Mouse (Mus musculus) ES-E14 (cell line): ENCODE measurements around the gene Retreg3. TPM values are rescaled to one million over a fixed set of nuclear protein-coding genes. Genes with fewer than 3 reads are reported as not detected.
A peak's percentile ranks its signal among the peaks of the same experiment; 100 is the strongest.

Experiments
- DNase-seq: peaks from one replicate; pipeline ENCODE4 v3.0.0-alpha.2; 2013; ENCODE audit warnings: low read depth, low spot score
- H3K27ac ChIP-seq: 2 replicates; pipeline ENCODE4 v1.5.1; 2012; ENCODE audit warnings: low read depth, mild to moderate bottlenecking, low read length, moderate library complexity, mixed read lengths; ENCODE audit not compliant: poor library complexity, insufficient read depth, severe bottlenecking
- H3K36me3 ChIP-seq: 2 replicates; pipeline ENCODE4 v1.6.1; 2012; ENCODE audit warnings: mild to moderate bottlenecking, low read length, moderate library complexity, mixed read lengths; ENCODE audit not compliant: control insufficient read depth, poor library complexity, insufficient read depth, severe bottlenecking
- H3K4me1 ChIP-seq, 2 experiments: fragments of 150-350 bp in 1 of 2; sonication (generic) in 1 of 2; 2 replicates each; pipeline ENCODE4 v1.6.1; 2012; ENCODE audit warnings: low read length in 2 of 2, mild to moderate bottlenecking in 1 of 2, mixed read lengths in 1 of 2; ENCODE audit not compliant: control insufficient read depth in 2 of 2, insufficient read depth in 2 of 2, poor library complexity in 1 of 2
- H3K4me3 ChIP-seq, 2 experiments: fragments of 150-350 bp in 1 of 2; sonication (generic) in 1 of 2; 2 replicates each; pipeline ENCODE4 v1.5.1; 2012; ENCODE audit warnings: low read length in 2 of 2, low read depth in 1 of 2, mild to moderate bottlenecking in 1 of 2, mixed read lengths in 1 of 2; ENCODE audit not compliant: insufficient read depth in 1 of 2, poor library complexity in 1 of 2, severe bottlenecking in 1 of 2
- H3K9ac ChIP-seq: 2 replicates; pipeline ENCODE4 v1.6.1; 2012; ENCODE audit warnings: low read depth, mild to moderate bottlenecking, low read length, mixed read lengths; ENCODE audit not compliant: poor library complexity, insufficient read depth, severe bottlenecking
- H3K9me3 ChIP-seq: fragments of 150-350 bp; sonication (generic); 2 replicates; pipeline ENCODE4 v1.6.1; 2012; ENCODE audit warnings: low read depth, mild to moderate bottlenecking, low read length; ENCODE audit not compliant: control insufficient read depth, insufficient read depth
- CHD2 ChIP-seq: IDR thresholded peaks from 2 replicates; pipeline ENCODE4 v1.6.1; 2014; ENCODE audit warnings: mild to moderate bottlenecking, low read depth, low read length, inconsistent platforms
- HCFC1 ChIP-seq: IDR thresholded peaks from 2 replicates; pipeline ENCODE4 v1.6.1; 2012; ENCODE audit warnings: low read length, inconsistent platforms, borderline replicate concordance; ENCODE audit not compliant: insufficient read depth
- MAFK ChIP-seq: IDR thresholded peaks from 2 replicates; pipeline ENCODE4 v1.6.1; 2014; ENCODE audit warnings: mild to moderate bottlenecking, low read depth, low read length, inconsistent platforms; ENCODE audit not compliant: insufficient read depth
- ZC3H11A ChIP-seq: IDR thresholded peaks from 2 replicates; pipeline ENCODE4 v1.6.1; 2012; ENCODE audit warnings: low read depth, mild to moderate bottlenecking, inconsistent platforms, low read length, borderline replicate concordance
- ZNF384 ChIP-seq: IDR thresholded peaks from 2 replicates; pipeline ENCODE4 v1.6.1; 2012; ENCODE audit warnings: low read depth, low read length, inconsistent platforms
- in situ Hi-C, 2 experiments: fragments of 600-800 bp; cut with MboI; formaldehyde crosslinking; loops; one replicate each; pipeline ENCODE4 v1.15.1; 2025; ENCODE audit warnings: low sequenced_read_pairs in 2 of 2, inconsistent platforms in 1 of 2; ENCODE audit not compliant: unreplicated experiment in 2 of 2
- total RNA-seq: library from RNA; depleted of rRNA; stranded (reverse); fragments of 300-350 nt; gene quantifications from 2 replicates; pipeline ENCODE4 v1.2.3, GENCODE M21; 2012

Gene Retreg3
- total RNA-seq, 1 experiment, result 60.4 TPM

- Histone ChIP-seq H3K9me3 (no peaks in the 10 kb centered on the region), H3K4me3 (peak within 1 kb of the TSS; percentile 52 to 60), H3K36me3 (no peaks in the 10 kb centered on the region), H3K27ac (no peak within 1 kb of the TSS), H3K9ac (peak within 1 kb of the TSS; percentile 45), H3K4me1 (peaks cover 0 to 6% of the 10 kb centered on the region in 2 experiments; a peak in 1 of 4 replicates)
- no peak for DNase-seq
- no peak for TF ChIP-seq CHD2
- no peak for TF ChIP-seq ZNF384
- no peak for TF ChIP-seq ZC3H11A
- no peak for TF ChIP-seq HCFC1
- no peak for TF ChIP-seq MAFK
- in situ Hi-C loops, result no loop called here
Measured at GRCm38 (mm10) chr11:101155728-101156371, 36.2 kb upstream of the Retreg3 start, which contains the start of gene Tubg2. Gene Tubg2 (plus strand): TSS chr11:101155907.

GRCm38 (mm10) chr11:101155151-101155550 is 35.5 kb upstream of the Retreg3 start:
- TF ChIP-seq HCFC1 (no peak), CHD2 (no peak), ZNF384 (no peak), MAFK (no peak), ZC3H11A (no peak)
- in situ Hi-C loops, result no loop called here
- Histone ChIP-seq H3K9ac (no peak overlapping the region), H3K9me3 (no peaks in the 10 kb centered on the region), H3K27ac (no peak overlapping the region), H3K4me1 (peaks cover 0 to 6% of the 10 kb centered on the region in 2 experiments; a peak in 1 of 4 replicates), H3K36me3 (no peaks in the 10 kb centered on the region), H3K4me3 (peak overlapping the region in 1 of 2 experiments; percentile 52; a peak in 2 of 4 replicates)
- no peak for DNase-seq

DNA sequence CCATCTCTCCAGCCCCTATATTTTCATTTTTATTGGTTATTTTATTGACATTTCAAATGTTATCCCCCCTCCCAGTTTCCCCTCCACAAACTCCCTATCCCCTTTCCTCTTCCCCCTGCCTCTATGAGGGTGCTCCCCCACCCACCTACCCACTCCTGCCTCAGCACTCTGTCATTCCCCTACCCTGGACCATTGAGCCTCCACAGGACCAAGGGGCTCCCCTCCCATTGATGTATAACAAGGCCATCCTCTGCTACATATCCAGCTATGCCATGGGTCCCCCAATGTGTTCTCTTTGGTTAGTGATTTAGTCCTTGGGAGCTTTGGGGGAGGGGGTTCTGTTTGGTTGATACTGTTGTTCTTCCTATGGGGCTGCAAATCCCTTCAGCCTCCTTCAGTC is 35.0 kb upstream of the Retreg3 start:
- Histone ChIP-seq H3K9me3 (no peaks in the 10 kb centered on the region), H3K9ac (no peak overlapping the region), H3K27ac (no peak overlapping the region), H3K4me1 (peaks cover 0 to 6% of the 10 kb centered on the region in 2 experiments; a peak in 1 of 4 replicates), H3K4me3 (no peak overlapping the region), H3K36me3 (no peaks in the 10 kb centered on the region)
- no peak for DNase-seq
- TF ChIP-seq MAFK, result no peak
- TF ChIP-seq HCFC1, result no peak
- TF ChIP-seq CHD2, result no peak
- no peak for TF ChIP-seq ZNF384
- TF ChIP-seq ZC3H11A, result no peak
- in situ Hi-C loops, result no loop called here

GRCm38 (mm10) chr11:101152825-101153224 is 33.1 kb upstream of the Retreg3 start:
- Histone ChIP-seq H3K36me3 (no peaks in the 10 kb centered on the region), H3K9ac (no peak overlapping the region), H3K27ac (no peak overlapping the region), H3K9me3 (no peaks in the 10 kb centered on the region), H3K4me1 (peaks cover 1 to 10% of the 10 kb centered on the region in 2 experiments; a peak in 2 of 4 replicates), H3K4me3 (no peak overlapping the region)
- DNase-seq, result no peak
- TF ChIP-seq ZNF384 (no peak), HCFC1 (no peak), CHD2 (no peak), MAFK (no peak)
- in situ Hi-C loops, result no loop called here
